Mouse (Mus musculus) stomach, embryonic 15.5 days (tissue): ENCODE results near the gene Ccnt2. TPM values are rescaled to one million over a fixed set of nuclear protein-coding genes. Genes with fewer than 3 reads are reported as not detected.
A peak's percentile ranks its signal among the peaks of the same experiment; 100 is the strongest.

ENCODE experiments used
- ATAC-seq: fragments of 200-750 bp; cut with Nextera tagmentation; 2 replicates; pipeline ENCODE4 v1.8.0; 2017; ENCODE audit warnings: low read depth, moderate number of reproducible peaks, moderate TSS enrichment; ENCODE audit not compliant: insufficient read depth, low FRiP score
- H3K27ac ChIP-seq: fragments of 300-500 bp; sonication (generic); 2 replicates; pipeline ENCODE4 v1.5.1; 2015; ENCODE audit warnings: mild to moderate bottlenecking, inconsistent platforms
- H3K27me3 ChIP-seq: fragments of 300-500 bp; sonication (generic); replicated peaks from 2 replicates; pipeline ENCODE4 v1.6.1; 2015; ENCODE audit warnings: inconsistent platforms
- H3K36me3 ChIP-seq: fragments of 300-500 bp; sonication (generic); 2 replicates; pipeline ENCODE4 v1.6.1; 2015; ENCODE audit warnings: inconsistent platforms
- H3K4me1 ChIP-seq: fragments of 300-500 bp; sonication (generic); 2 replicates; pipeline ENCODE4 v1.6.1; 2015; ENCODE audit warnings: inconsistent platforms
- H3K4me2 ChIP-seq: fragments of 300-500 bp; sonication (generic); 2 replicates; pipeline ENCODE4 v1.6.1; 2015; ENCODE audit warnings: mild to moderate bottlenecking, inconsistent platforms
- H3K4me3 ChIP-seq: fragments of 300-500 bp; sonication (generic); replicated peaks from 2 replicates; pipeline ENCODE4 v1.5.1; 2015; ENCODE audit warnings: inconsistent platforms
- H3K9ac ChIP-seq: fragments of 300-500 bp; sonication (generic); 2 replicates; pipeline ENCODE4 v1.6.1; 2015; ENCODE audit warnings: inconsistent platforms
- H3K9me3 ChIP-seq: fragments of 300-500 bp; sonication (generic); 2 replicates; pipeline ENCODE4 v1.6.1; 2016; ENCODE audit warnings: inconsistent platforms
- WGBS: fragments of 180-500 bp; shearing (Covaris S2); methylation state at CpG from one replicate; pipeline ENCODE4 v1.1.7; 2015; 5-methylcytosine and 5-hydroxymethylcytosine counted together
- polyA plus RNA-seq: library from polyadenylated mRNA; unstranded; fragments of >200 nt; fragmentation: Nextera tagmentation; extraction: Ambion mirVana; gene quantifications from 2 replicates; pipeline ENCODE4 v1.2.1, GENCODE M21; 2015

The Ccnt2 gene
- polyA plus RNA-seq, 1 experiment from 2014 or later: 73.5 TPM

DNA sequence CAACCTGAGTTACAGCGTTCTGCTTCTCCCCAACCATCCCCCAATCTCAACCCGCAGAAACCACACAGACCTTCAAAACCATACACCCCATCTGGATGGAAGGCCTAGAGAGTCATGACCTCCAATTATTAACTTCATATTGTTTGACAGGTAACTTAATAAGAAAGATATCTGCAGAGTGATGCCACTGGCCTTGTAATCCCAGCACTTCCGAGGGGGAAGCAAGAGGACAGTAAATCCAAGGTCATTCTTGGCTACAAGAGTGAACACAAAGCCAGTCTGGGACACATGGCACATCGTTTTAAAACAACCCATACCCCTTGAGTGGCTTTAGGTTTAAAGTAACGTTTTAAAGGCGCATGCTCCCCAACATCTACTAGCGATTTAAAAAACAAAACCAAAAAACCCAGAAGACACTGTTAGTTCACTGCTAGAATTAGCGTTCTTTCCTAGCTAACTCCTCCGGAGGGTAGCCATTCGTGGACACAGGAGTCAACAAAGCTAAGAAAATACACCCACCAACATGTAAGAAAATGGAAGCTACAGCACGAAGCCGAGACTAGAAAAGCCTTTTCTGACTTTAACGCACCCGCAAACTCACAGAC, 664 bp upstream of the Ccnt2 start:
- no peaks in the 10 kb centered on the region for H3K9me3 ChIP-seq
- ATAC-seq: peak; percentile 1; the same call in 1 of the 2 replicates

DNA sequence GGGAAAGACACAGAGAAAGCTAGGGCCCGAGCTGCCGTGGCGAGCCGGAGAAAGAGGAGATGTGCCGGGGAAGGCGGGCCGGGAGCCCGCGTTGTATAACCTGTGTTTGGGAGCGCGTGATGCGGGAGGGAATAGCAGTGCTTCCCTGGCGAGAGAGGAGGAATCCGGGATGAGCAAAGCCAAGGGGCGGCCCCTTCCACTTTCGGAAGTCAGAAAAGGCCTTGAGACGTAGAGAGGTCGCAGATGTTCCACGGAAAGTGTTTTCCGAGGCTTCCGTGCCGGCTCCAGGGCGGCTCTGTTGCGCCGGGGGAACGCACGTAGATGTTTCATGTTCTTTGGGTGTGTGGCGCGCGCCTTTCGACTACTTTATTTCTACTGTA, 527 bp downstream of the Ccnt2 start:
- H3K4me3 ChIP-seq: peak overlapping the region; percentile 86
- peak overlapping the region; percentile 59 for H3K4me2 ChIP-seq
- WGBS: 0% methylated on average over 31 of the region's 31 CpGs
- ATAC-seq: 0 out of 2 replicates have a peak, but pooled peaks have one; percentile 5
- H3K9me3 ChIP-seq: no peaks in the 10 kb centered on the region
- H3K36me3 ChIP-seq: no peaks in the 10 kb centered on the region
- peak overlapping the region; percentile 92 for H3K9ac ChIP-seq
- H3K4me1 ChIP-seq: peaks cover 6% of the 10 kb centered on the region; the same call in 1 of the 2 replicates
- H3K27me3 ChIP-seq: no peaks in the 10 kb centered on the region
- peak overlapping the region; percentile 91 for H3K27ac ChIP-seq

More for the DNA sequence above, 664 bp upstream of the Ccnt2 start:
- WGBS: under 1% methylated on average over 14 of the region's 14 CpGs
- Histone ChIP-seq H3K9ac (peak overlapping the region; percentile 58), H3K4me2 (peak overlapping the region; percentile 64), H3K36me3 (no peaks in the 10 kb centered on the region), H3K4me1 (peaks cover 3% of the 10 kb centered on the region; the same call in 1 of the 2 replicates), H3K27ac (peak overlapping the region; percentile 85), H3K27me3 (no peaks in the 10 kb centered on the region), H3K4me3 (peak overlapping the region; percentile 86)

DNA sequence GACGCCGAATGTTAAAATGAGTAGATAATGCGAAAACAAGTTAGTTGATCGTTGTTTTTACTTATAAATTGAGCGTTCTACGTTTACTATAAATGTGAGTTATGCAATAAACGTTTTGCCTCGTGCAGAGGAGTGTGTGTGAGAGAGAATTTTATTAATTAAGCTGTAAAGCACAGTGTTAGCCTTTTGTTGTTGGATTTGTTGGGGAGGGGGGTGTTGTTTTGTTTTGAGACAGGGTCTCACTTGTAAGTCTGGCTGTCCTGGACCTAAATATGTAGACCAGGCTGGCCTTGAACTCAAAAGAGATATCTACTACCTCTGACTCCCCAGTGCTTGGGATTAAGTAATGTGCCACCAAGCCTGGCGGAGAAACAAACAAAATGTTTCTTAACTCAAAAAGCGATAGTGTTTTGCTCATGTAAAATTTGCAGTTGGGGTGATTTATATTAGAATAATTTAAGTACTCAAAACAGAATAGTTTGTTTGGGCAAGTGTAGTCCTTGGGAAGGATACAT, 1.3 kb downstream of the Ccnt2 start:
- H3K9me3 ChIP-seq: no peaks in the 10 kb centered on the region
- no peaks in the 10 kb centered on the region for H3K36me3 ChIP-seq
- H3K4me1 ChIP-seq: peaks cover 6% of the 10 kb centered on the region; the same call in 1 of the 2 replicates
- H3K4me3 ChIP-seq: peak overlapping the region; percentile 86
- WGBS: 8% methylated on average over 10 of the region's 10 CpGs
- no peak overlapping the region for H3K27ac ChIP-seq
- no peaks in the 10 kb centered on the region for H3K27me3 ChIP-seq
- peak overlapping the region; percentile 59 for H3K4me2 ChIP-seq
- peak overlapping the region; percentile 92; the same call in 1 of the 2 replicates for H3K9ac ChIP-seq
- no peak for ATAC-seq

DNA sequence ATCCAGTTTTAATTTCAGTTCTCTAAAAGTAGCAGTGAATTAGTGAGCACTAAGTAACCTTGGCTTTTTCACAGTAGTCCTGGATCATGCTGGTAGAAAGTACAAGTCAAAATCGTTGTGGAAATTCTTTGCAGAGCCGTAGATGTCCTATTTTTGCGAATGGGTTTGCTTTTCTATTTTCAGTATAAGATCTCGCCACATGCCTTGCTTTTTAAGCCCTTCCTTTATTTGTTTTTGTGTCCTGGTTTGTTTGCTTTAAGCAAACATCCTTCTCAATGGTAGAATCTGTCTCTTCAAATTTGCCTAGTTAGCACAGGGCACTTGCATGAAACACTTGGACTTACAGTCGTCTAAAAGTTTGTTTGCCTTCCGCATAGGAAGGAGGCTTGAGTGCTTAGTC, 2.3 kb downstream of the Ccnt2 start:
- H3K27me3 ChIP-seq: no peaks in the 10 kb centered on the region
- no peaks in the 10 kb centered on the region for H3K36me3 ChIP-seq
- WGBS: 49% methylated on average over 6 of the region's 6 CpGs
- no peak overlapping the region; the same call in 1 of the 2 replicates for H3K27ac ChIP-seq
- no peak for ATAC-seq
- H3K4me2 ChIP-seq: peak overlapping the region; percentile 37
- peak overlapping the region; percentile 14; the same call in 1 of the 2 replicates for H3K4me3 ChIP-seq
- H3K4me1 ChIP-seq: peaks cover 6% of the 10 kb centered on the region; the same call in 1 of the 2 replicates
- H3K9ac ChIP-seq: no peak overlapping the region
- no peaks in the 10 kb centered on the region for H3K9me3 ChIP-seq

DNA sequence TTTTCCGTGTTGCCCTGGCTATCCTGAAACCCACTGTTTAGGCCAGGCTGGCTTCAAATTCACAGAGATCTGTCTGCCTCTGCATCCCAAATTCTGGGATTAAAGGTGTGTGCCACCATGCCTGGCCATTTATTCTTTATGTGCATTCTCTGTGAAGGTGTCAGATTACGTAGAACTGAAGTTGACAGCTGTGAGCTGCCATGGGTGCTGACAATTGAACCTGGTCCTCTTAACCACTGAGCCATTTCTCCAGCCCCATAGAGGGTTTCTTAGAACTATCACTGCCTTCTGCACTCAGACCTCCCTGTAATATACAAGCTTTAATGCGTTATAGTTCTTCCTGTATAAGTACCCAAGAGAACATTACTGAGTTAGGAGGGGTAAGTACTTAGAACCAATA, 4.6 kb downstream of the Ccnt2 start:
- no peak overlapping the region for H3K27ac ChIP-seq
- 0 out of 2 replicates have a peak, but pooled peaks cover 6% of the 10 kb centered on the region for H3K4me1 ChIP-seq
- no peaks in the 10 kb centered on the region for H3K27me3 ChIP-seq
- 88% methylated on average over 3 of the region's 3 CpGs for WGBS
- H3K9ac ChIP-seq: no peak overlapping the region
- H3K9me3 ChIP-seq: no peaks in the 10 kb centered on the region
- no peak for ATAC-seq
- no peak overlapping the region for H3K4me3 ChIP-seq
- no peak overlapping the region for H3K4me2 ChIP-seq
- no peaks in the 10 kb centered on the region for H3K36me3 ChIP-seq

DNA sequence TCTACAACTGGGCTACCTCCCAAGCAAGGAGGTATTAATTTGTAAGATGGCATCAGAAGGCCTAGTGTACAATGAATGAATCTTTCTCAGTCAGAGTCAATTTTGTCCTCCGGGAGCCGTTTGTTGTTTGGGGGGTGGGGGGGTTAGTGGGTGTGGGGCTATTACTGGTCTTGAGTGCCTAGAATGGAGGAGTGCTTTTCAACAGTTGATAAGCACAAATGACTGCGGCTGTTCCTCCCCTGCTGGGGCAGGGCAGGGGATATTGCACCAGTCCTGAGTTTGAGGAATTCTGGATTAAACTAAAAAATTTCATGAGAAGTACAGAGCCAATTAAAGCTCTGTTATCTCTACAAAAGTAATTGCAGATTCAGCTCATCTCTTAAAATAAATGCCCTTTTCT, 6.2 kb downstream of the Ccnt2 start:
- ATAC-seq: no peak
- no peaks in the 10 kb centered on the region for H3K9me3 ChIP-seq
- WGBS: 21% methylated on average over 3 of the region's 3 CpGs
- no peak overlapping the region for H3K9ac ChIP-seq
- no peak overlapping the region for H3K4me2 ChIP-seq
- H3K4me3 ChIP-seq: no peak overlapping the region
- no peaks in the 10 kb centered on the region for H3K36me3 ChIP-seq
- H3K27me3 ChIP-seq: no peaks in the 10 kb centered on the region
- H3K27ac ChIP-seq: no peak overlapping the region
- H3K4me1 ChIP-seq: 0 out of 2 replicates have a peak, but pooled peaks cover 6% of the 10 kb centered on the region

DNA sequence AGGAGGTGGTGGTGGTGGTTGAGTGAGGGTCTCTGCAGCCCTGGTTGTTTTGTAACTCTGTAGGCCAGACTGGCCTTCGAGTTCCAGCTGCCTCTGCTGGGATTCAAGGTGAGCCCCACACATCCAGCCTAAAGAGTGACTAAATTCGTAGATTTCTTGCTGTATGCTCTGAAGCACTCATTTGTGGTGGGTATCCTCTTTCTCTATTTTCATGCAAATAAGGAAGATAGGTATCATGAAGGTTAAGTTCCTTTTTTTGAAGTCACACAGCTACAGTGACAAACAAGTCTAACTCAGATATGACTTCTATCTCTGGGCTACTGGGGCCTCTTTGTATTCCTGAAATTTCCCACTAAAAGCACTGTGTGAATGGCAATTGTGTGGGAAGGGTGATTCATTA, 6.9 kb downstream of the Ccnt2 start:
- ATAC-seq: no peak
- WGBS: 76% methylated on average over 2 of the region's 2 CpGs
- H3K27me3 ChIP-seq: no peaks in the 10 kb centered on the region
- no peak overlapping the region for H3K4me3 ChIP-seq
- H3K27ac ChIP-seq: no peak overlapping the region
- H3K9ac ChIP-seq: no peak overlapping the region
- H3K4me1 ChIP-seq: 0 out of 2 replicates have a peak, but pooled peaks cover 6% of the 10 kb centered on the region
- no peak overlapping the region for H3K4me2 ChIP-seq
- H3K36me3 ChIP-seq: no peaks in the 10 kb centered on the region
- no peaks in the 10 kb centered on the region for H3K9me3 ChIP-seq

DNA sequence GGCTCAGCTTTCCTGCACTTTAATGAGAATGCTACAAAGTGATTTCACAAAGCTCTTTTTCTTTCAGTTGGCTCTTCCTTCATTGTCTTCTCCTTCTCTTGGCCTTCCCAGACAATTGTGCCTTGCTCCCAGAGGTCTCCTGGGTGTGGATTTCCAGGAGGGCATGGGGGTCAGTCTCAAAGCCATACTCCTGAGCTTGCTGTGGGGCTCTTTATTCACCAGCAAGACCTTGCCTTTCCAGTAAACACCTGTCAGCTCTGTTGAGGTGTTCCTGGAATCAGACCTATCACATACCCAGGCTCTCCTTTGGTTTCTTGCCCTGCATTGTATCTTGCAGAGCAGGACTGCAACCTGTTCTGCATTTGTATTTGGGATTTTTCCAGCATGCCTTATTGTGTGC, 9.9 kb downstream of the Ccnt2 start:
- Histone ChIP-seq H3K4me2 (no peak overlapping the region), H3K27ac (no peak overlapping the region)

DNA sequence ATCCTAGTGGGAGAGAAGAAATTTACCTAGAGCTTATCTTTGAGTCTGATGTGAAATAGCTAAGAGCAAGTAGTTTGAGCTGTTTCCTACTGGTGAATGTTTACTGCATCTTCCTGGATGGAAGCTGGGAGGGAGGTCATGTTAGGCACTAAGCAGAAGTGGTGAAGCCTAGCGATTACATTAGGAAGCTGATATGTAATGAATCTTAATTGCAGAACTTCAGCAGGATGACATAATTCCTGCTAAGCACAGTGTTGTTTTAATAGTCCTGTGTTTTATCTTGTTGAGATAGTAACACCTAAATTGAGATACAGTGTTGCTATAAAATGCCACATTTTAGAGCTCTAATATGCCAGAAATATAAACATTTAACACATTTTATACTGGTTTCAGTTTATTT, 11.9 kb downstream of the Ccnt2 start:
- Histone ChIP-seq H3K27ac (no peak overlapping the region), H3K9ac (no peak overlapping the region), H3K27me3 (no peaks in the 10 kb centered on the region), H3K4me2 (no peak overlapping the region), H3K4me3 (no peak overlapping the region), H3K4me1 (no peaks in the 10 kb centered on the region), H3K36me3 (no peaks in the 10 kb centered on the region), H3K9me3 (no peaks in the 10 kb centered on the region)
- ATAC-seq: no peak
- WGBS: 39% methylated on average over 1 of the region's 1 CpGs

More for the DNA sequence above, 9.9 kb downstream of the Ccnt2 start:
- H3K4me1 ChIP-seq: no peaks in the 10 kb centered on the region
- no peaks in the 10 kb centered on the region for H3K27me3 ChIP-seq
- H3K9ac ChIP-seq: no peak overlapping the region
- no peaks in the 10 kb centered on the region for H3K9me3 ChIP-seq
- H3K4me3 ChIP-seq: no peak overlapping the region
- ATAC-seq: no peak
- H3K36me3 ChIP-seq: no peaks in the 10 kb centered on the region

DNA sequence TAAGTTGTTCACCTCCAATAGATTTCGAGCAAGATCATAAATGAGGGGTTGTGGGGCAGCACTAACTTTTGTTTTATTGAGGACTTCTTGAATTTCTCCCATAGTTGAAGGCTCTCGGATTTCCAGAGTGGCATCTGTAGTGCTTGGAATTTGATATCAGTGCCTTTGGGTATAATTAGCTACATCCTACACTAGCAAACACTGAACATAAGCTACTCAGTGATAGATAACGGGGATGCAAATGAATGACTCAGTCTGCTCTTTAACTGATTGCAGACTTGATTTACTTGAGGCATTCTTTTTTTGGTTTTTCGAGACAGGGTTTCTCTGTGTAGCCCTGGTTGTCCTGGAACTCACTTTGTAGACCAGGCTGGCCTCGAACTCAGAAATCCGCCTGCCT, 15.0 kb downstream of the Ccnt2 start:
- Histone ChIP-seq H3K4me2 (no peak overlapping the region), H3K4me1 (no peaks in the 10 kb centered on the region), H3K4me3 (no peak overlapping the region), H3K36me3 (no peaks in the 10 kb centered on the region), H3K9ac (no peak overlapping the region), H3K27me3 (no peaks in the 10 kb centered on the region), H3K27ac (no peak overlapping the region), H3K9me3 (no peaks in the 10 kb centered on the region)
- ATAC-seq: no peak
- WGBS: 82% methylated on average over 6 of the region's 6 CpGs

DNA sequence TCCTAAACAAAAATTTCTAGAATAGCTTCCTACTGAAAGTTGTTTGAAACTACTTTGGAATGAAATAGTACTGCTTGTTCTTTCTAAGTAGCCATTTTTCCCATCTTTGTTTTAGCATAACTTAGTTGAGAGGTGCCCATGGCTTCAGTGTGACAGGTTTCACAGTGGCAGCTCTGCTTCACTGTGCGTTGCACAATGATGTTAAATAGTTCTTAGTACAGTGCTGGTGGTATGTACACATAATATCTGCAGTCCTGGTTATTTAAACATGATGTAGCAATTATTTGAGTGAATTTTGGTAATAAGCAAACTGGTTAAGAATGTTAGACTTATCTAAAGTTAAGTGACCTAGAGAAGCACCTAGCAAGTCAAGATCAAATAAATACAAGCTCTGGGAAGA, 19.5 kb downstream of the Ccnt2 start:
- WGBS: 80% methylated on average over 1 of the region's 1 CpGs
- ATAC-seq: no peak

DNA sequence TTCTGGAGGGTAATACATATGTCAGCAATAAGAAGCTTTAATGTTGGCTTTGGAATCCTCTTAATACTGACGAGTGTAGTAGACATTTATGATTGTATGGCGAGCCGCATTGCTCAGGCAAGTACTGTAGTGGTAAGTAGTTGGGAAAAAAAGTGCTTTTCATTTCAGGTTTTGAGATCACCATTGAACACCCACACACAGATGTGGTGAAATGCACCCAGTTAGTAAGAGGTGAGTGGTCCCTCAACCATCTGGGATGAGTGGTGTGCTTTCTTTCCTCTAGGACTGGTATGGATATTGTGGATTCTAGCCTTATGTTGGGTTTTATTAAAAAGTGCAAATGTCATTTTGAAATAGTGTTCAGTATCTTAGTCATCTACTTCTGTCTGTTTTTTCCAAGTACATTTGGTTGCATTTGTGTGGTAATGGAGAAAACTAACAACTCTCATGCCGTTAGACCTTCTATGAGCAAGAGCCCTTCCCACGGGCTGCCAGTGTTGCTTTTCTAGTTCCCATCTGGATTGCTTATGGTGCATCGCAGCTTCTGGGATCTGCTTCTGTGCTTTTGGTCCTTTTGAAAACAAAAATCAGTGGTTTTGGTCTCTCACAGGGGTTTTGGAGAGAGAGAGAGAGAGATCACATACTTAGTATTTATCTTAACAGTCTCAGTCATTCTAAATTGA, 21.3 kb downstream of the Ccnt2 start:
- Histone ChIP-seq H3K9me3 (no peaks in the 10 kb centered on the region), H3K9ac (no peak overlapping the region), H3K27ac (no peak overlapping the region), H3K36me3 (peaks cover 8% of the 10 kb centered on the region; the same call in 1 of the 2 replicates), H3K27me3 (no peaks in the 10 kb centered on the region), H3K4me1 (no peaks in the 10 kb centered on the region), H3K4me2 (no peak overlapping the region), H3K4me3 (no peak overlapping the region)
- no peak for ATAC-seq
- 87% methylated on average over 6 of the region's 6 CpGs for WGBS

More for the DNA sequence above, 19.5 kb downstream of the Ccnt2 start:
- no peaks in the 10 kb centered on the region for H3K4me1 ChIP-seq
- H3K27me3 ChIP-seq: no peaks in the 10 kb centered on the region
- no peaks in the 10 kb centered on the region for H3K36me3 ChIP-seq
- H3K4me3 ChIP-seq: no peak overlapping the region
- H3K9me3 ChIP-seq: no peaks in the 10 kb centered on the region
- no peak overlapping the region for H3K27ac ChIP-seq
- H3K4me2 ChIP-seq: no peak overlapping the region
- no peak overlapping the region for H3K9ac ChIP-seq
